Mouse (Mus musculus): Measurements from ENCODE around the gene Fam184b.

Gene Fam184b

GRCm38 (mm10) chr5:45513511-45513910, 125.9 kb downstream of the Fam184b start:
- no peak for DNase-seq (ENCODE audit: low read depth)

GRCm38 (mm10) chr5:45512908-45513307, 126.5 kb downstream of the Fam184b start:
- no peak for DNase-seq (ENCODE audit: low read depth)

- no peak for DNase-seq (ENCODE audit: low read depth)
Measured at GRCm38 (mm10) chr5:45510071-45510470, 129.3 kb downstream of the Fam184b start.

GRCm38 (mm10) chr5:45497564-45497963, 141.8 kb downstream of the Fam184b start:
- peak; percentile 7 for DNase-seq (ENCODE audit: low read depth)

- DNase-seq (ENCODE audit: low read depth), result no peak
Measured at GRCm38 (mm10) chr5:45496930-45497550, 142.4 kb downstream of the Fam184b start.

GRCm38 (mm10) chr5:45496479-45496878, 142.9 kb downstream of the Fam184b start:
- DNase-seq (ENCODE audit: low read depth), result no peak

GRCm38 (mm10) chr5:45496042-45496441, 143.4 kb downstream of the Fam184b start:
- DNase-seq (ENCODE audit: low read depth), result no peak

- no peak for DNase-seq (ENCODE audit: low read depth)
Measured at GRCm38 (mm10) chr5:45495429-45495975, 143.9 kb downstream of the Fam184b start.

GRCm38 (mm10) chr5:45494093-45494755, 145.2 kb downstream of the Fam184b start:
- no peak for DNase-seq (ENCODE audit: low read depth)

GRCm38 (mm10) chr5:45493191-45494092, 146.0 kb downstream of the Fam184b start, which contains the start of gene Lap3:
TSS of gene Lap3 (plus strand) at chr5:45493374.
- DNase-seq (ENCODE audit: low read depth), result peak; percentile 97

- DNase-seq (ENCODE audit: low read depth), result no peak
Measured at GRCm38 (mm10) chr5:45491776-45492175, 147.6 kb downstream of the Fam184b start.

- no peak for DNase-seq (ENCODE audit: low read depth)
Measured at GRCm38 (mm10) chr5:45483654-45484053, 155.8 kb downstream of the Fam184b start.

- no peak for DNase-seq (ENCODE audit: low read depth)
Measured at GRCm38 (mm10) chr5:45482607-45483006, 156.8 kb downstream of the Fam184b start.

GRCm38 (mm10) chr5:45481125-45481524, 158.3 kb downstream of the Fam184b start:
- no peak for DNase-seq (ENCODE audit: low read depth)

- DNase-seq (ENCODE audit: low read depth), result no peak
Measured at GRCm38 (mm10) chr5:45480066-45480465, 159.3 kb downstream of the Fam184b start.

All from 416B (cell line).